Mouse (Mus musculus): ENCODE data around the gene Cct2. TPM values are rescaled to one million over a fixed set of nuclear protein-coding genes. Genes with fewer than 3 reads are reported as not detected.

Cct2 gene
- polyA plus RNA-seq, 1 experiment from 2014 or later = 201 TPM

- H3K36me3 ChIP-seq (ENCODE audit: control insufficient read depth, insufficient read depth, low read length) = no peaks in the 10 kb centered on the region
- H3K4me3 ChIP-seq (replicated peaks; ENCODE audit: low read length) = peak overlapping the region; percentile 27
- H3K9me3 ChIP-seq (replicated peaks; ENCODE audit: control insufficient read depth, low read length) = no peaks in the 10 kb centered on the region
- peak; percentile 95 for ATAC-seq (ENCODE audit: insufficient read depth, low FRiP score)
- peak overlapping the region; percentile 42 for H3K27ac ChIP-seq (ENCODE audit: low read length)
- WGBS = 9% methylated on average over 12 of the region's 12 CpGs
- peak overlapping the region; percentile 44 for H3K4me2 ChIP-seq (ENCODE audit: low read depth, low read length)
- no peak overlapping the region for H3K9ac ChIP-seq (ENCODE audit: low read length)
- H3K4me1 ChIP-seq (ENCODE audit: control insufficient read depth, insufficient read depth, low read length) = peaks cover 11% of the 10 kb centered on the region
- no peaks in the 10 kb centered on the region for H3K27me3 ChIP-seq (ENCODE audit: control insufficient read depth, insufficient read depth, low read length)
Measured at GRCm38 (mm10) chr10:117013689-117014390, 49.8 kb downstream of the Cct2 start.

GRCm38 (mm10) chr10:117011047-117011446, 52.6 kb downstream of the Cct2 start:
- Histone ChIP-seq H3K27me3 (ENCODE audit: control insufficient read depth, insufficient read depth, low read length) (no peaks in the 10 kb centered on the region), H3K9me3 (replicated peaks; ENCODE audit: control insufficient read depth, low read length) (no peaks in the 10 kb centered on the region), H3K4me3 (replicated peaks; ENCODE audit: low read length) (no peak overlapping the region), H3K36me3 (ENCODE audit: control insufficient read depth, insufficient read depth, low read length) (no peaks in the 10 kb centered on the region), H3K4me2 (ENCODE audit: low read depth, low read length) (no peak overlapping the region), H3K4me1 (ENCODE audit: control insufficient read depth, insufficient read depth, low read length) (peaks cover 11% of the 10 kb centered on the region), H3K9ac (ENCODE audit: low read length) (no peak overlapping the region), H3K27ac (ENCODE audit: low read length) (no peak overlapping the region)
- no peak for ATAC-seq (ENCODE audit: insufficient read depth, low FRiP score)
- 72% methylated on average over 8 of the region's 8 CpGs for WGBS

GRCm38 (mm10) chr10:117009691-117010090, 53.9 kb downstream of the Cct2 start:
- Histone ChIP-seq H3K9ac (ENCODE audit: low read length) (no peak overlapping the region), H3K4me1 (ENCODE audit: control insufficient read depth, insufficient read depth, low read length) (peaks cover 8% of the 10 kb centered on the region), H3K36me3 (ENCODE audit: control insufficient read depth, insufficient read depth, low read length) (no peaks in the 10 kb centered on the region), H3K27me3 (ENCODE audit: control insufficient read depth, insufficient read depth, low read length) (no peaks in the 10 kb centered on the region), H3K4me2 (ENCODE audit: low read depth, low read length) (no peak overlapping the region), H3K4me3 (replicated peaks; ENCODE audit: low read length) (no peak overlapping the region), H3K9me3 (replicated peaks; ENCODE audit: control insufficient read depth, low read length) (no peaks in the 10 kb centered on the region), H3K27ac (ENCODE audit: low read length) (no peak overlapping the region)
- ATAC-seq (ENCODE audit: insufficient read depth, low FRiP score) = no peak
- 84% methylated on average over 6 of the region's 6 CpGs for WGBS

GRCm38 (mm10) chr10:117005707-117006464, 57.7 kb downstream of the Cct2 start:
- 62% methylated on average over 12 of the region's 12 CpGs for whole genome bisulfite sequencing
- H3K27ac ChIP-seq (ENCODE audit: low read length) = no peak overlapping the region

GRCm38 (mm10) chr10:117004695-117005094, 58.9 kb downstream of the Cct2 start:
- Histone ChIP-seq H3K4me1 (ENCODE audit: control insufficient read depth, insufficient read depth, low read length) (no peaks in the 10 kb centered on the region), H3K27me3 (ENCODE audit: control insufficient read depth, insufficient read depth, low read length) (no peaks in the 10 kb centered on the region), H3K27ac (ENCODE audit: low read length) (no peak overlapping the region), H3K4me2 (ENCODE audit: low read depth, low read length) (no peak overlapping the region), H3K9me3 (replicated peaks; ENCODE audit: control insufficient read depth, low read length) (no peaks in the 10 kb centered on the region), H3K36me3 (ENCODE audit: control insufficient read depth, insufficient read depth, low read length) (no peaks in the 10 kb centered on the region), H3K9ac (ENCODE audit: low read length) (no peak overlapping the region), H3K4me3 (replicated peaks; ENCODE audit: low read length) (no peak overlapping the region)
- no peak for ATAC-seq (ENCODE audit: insufficient read depth, low FRiP score)
- 82% methylated on average over 5 of the region's 5 CpGs for WGBS

More at GRCm38 (mm10) chr10:117005707-117006464, 57.7 kb downstream of the Cct2 start:
- Histone ChIP-seq H3K9me3 (replicated peaks; ENCODE audit: control insufficient read depth, low read length) (no peaks in the 10 kb centered on the region), H3K4me3 (replicated peaks; ENCODE audit: low read length) (no peak overlapping the region), H3K9ac (ENCODE audit: low read length) (no peak overlapping the region), H3K4me2 (ENCODE audit: low read depth, low read length) (no peak overlapping the region), H3K36me3 (ENCODE audit: control insufficient read depth, insufficient read depth, low read length) (no peaks in the 10 kb centered on the region), H3K27me3 (ENCODE audit: control insufficient read depth, insufficient read depth, low read length) (no peaks in the 10 kb centered on the region), H3K4me1 (ENCODE audit: control insufficient read depth, insufficient read depth, low read length) (no peaks in the 10 kb centered on the region)
- ATAC-seq (ENCODE audit: insufficient read depth, low FRiP score) = no peak

Other genes with a start within 250 kb of the Cct2 start
- 0.56 and 0.97 TPM in 2 replicates for gene Myrfl, start 166.9 kb downstream of the Cct2 start, polyA plus RNA-seq (2015; fragmentation: Nextera tagmentation; extraction: Ambion mirVana)
- gene Rab3ip, start 113.0 kb downstream of the Cct2 start, polyA plus RNA-seq (2015; fragmentation: Nextera tagmentation; extraction: Ambion mirVana) = 21.3 and 22.1 TPM in 2 replicates
- gene Gm10271, start 91.2 kb downstream of the Cct2 start, polyA plus RNA-seq (2015; fragmentation: Nextera tagmentation; extraction: Ambion mirVana) = not detected in 2 replicates
- 0.59 TPM in 1 of 2 replicates, not detected in the other for gene Best3, start 77.5 kb downstream of the Cct2 start, polyA plus RNA-seq (2015; fragmentation: Nextera tagmentation; extraction: Ambion mirVana)
- not detected in 2 replicates for gene Lrrc10, start 18.5 kb downstream of the Cct2 start, polyA plus RNA-seq (2015; fragmentation: Nextera tagmentation; extraction: Ambion mirVana)
- gene Frs2, start 84.7 kb upstream of the Cct2 start, polyA plus RNA-seq (2015; fragmentation: Nextera tagmentation; extraction: Ambion mirVana) = 18.7 and 20.8 TPM in 2 replicates
- gene Yeats4, start 160.7 kb upstream of the Cct2 start, polyA plus RNA-seq (2015; fragmentation: Nextera tagmentation; extraction: Ambion mirVana) = 45.8 and 48.9 TPM in 2 replicates
- not detected in 2 replicates for gene 9530003J23Rik, start 174.9 kb upstream of the Cct2 start, polyA plus RNA-seq (2015; fragmentation: Nextera tagmentation; extraction: Ambion mirVana)
- gene Lyz2, start 218.5 kb upstream of the Cct2 start, polyA plus RNA-seq (2015; fragmentation: Nextera tagmentation; extraction: Ambion mirVana) = 216 and 331 TPM in 2 replicates
- 0.42 and 0.94 TPM in 2 replicates for gene Lyz1, start 229.1 kb upstream of the Cct2 start, polyA plus RNA-seq (2015; fragmentation: Nextera tagmentation; extraction: Ambion mirVana)

All from stomach, embryonic 16.5 days (tissue).